Mouse (Mus musculus) cortical plate, adult 2 months (tissue): Measurements from ENCODE around the gene Tmco1.

Experiments used
- CTCF ChIP-seq: fragments of 200-500 bp; IDR thresholded peaks from 2 replicates; pipeline ENCODE4 v1.5.1; 2011; ENCODE audit warnings: mild to moderate bottlenecking, control low read depth, low read length; ENCODE audit not compliant: insufficient read depth; ENCODE audit errors: extremely low read depth
- POLR2A ChIP-seq: fragments of 200-500 bp; IDR thresholded peaks from 2 replicates; pipeline ENCODE4 v1.6.1; 2011; ENCODE audit warnings: mild to moderate bottlenecking, low read length, control low read depth; ENCODE audit not compliant: insufficient read depth; ENCODE audit errors: extremely low read depth

GRCm38 (mm10) chr1:167366621-167367020, 58.4 kb downstream of the Tmco1 start:
- TF ChIP-seq CTCF (no peak), POLR2A (no peak)
